Mouse (Mus musculus) c-Kit-positive CD71-negative TER-119-negative erythroid progenitor cells, embryonic 14.5 days (primary cell): ENCODE measurements around the gene Adgrd1.
"Not testable (repeated sequence)": the region's sequence is repeated elsewhere in the genome, so short reads cannot be mapped to it uniquely, and the experiment has no call there.

Source experiments
- DNase-seq: peaks from one replicate; pipeline ENCODE4 v3.0.0-alpha.2; 2013; ENCODE audit warnings: low read depth

The Adgrd1 gene

DNA sequence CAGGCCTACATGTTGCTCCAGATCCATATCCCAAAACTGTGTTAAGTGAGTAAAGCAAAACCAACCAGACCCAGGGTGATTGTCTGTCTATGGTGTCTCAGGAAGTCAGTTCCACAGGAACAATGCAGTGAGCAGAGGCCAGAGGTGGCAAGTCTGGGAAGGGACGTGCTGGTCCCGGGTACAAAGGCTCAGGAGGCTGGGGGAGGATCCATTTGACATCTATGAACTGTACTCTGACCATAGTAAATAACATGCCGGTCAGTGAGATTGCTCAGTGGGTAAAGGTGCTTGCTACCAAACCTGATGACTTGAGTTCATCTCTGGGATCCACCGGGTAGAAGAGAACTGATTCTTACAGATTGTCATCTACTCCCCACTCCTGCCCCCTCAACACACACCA, 3.4 kb upstream of the Adgrd1 start:
- DNase-seq, result no peak

DNA sequence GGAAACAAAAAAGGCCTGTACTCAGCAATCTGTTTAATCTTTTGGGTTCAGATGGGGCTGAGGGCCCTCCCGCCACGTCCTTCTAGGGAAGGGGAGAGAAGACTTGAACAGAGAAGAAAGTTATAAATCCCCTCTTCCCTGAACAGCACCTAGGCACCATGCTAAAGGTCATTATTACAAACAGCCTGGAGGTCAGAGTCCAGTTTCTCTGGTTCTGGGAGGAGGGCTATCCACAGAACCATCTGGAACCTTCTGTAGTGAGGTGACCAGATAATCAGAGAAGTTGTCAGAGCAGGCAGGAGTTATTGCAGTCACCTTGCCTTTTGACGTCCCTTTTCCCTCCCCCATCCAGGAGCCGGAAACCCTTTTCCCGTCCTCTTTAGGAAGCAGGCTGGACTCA, 2.3 kb upstream of the Adgrd1 start:
- no peak for DNase-seq

DNA sequence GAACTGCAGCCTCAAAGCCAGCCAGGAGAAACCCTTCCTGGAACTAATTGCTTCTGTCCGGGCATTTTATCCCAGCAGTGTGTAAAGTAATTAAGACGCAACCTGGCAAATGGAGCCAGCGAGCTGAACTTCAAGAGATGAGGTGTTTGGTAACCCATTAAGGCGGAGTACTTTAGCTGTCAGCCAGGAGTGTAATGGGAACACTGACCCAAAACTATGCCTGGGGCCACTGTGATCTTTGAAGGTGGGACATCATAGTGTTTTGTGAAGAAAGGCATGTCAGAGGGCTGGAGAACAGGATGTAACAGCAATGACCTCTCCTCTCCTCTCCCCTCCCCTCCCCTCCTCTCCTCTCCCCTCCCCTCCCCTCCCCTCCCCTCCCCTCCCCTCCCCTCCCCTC, 7.5 kb downstream of the Adgrd1 start:
- no peak for DNase-seq

DNA sequence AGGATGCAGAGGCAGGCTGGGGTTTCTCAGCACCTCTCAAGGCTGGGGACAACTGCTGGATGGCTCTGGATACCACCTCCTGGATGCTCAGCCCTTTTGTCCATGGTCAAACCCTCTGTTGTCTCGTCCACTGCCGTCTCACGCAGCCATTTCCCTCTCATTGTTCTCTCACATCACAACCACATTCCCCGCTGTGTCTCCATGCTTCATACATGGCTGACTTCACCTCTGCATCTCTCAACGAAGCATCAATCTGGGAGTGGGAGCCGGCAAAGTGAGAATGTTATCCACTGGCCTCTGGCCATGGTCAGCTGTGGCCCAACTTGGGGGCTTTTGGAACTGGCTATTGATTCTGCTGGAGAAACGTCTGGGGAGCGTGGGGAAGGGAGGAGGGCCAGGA, 15.2 kb downstream of the Adgrd1 start:
- DNase-seq, result no peak

DNA sequence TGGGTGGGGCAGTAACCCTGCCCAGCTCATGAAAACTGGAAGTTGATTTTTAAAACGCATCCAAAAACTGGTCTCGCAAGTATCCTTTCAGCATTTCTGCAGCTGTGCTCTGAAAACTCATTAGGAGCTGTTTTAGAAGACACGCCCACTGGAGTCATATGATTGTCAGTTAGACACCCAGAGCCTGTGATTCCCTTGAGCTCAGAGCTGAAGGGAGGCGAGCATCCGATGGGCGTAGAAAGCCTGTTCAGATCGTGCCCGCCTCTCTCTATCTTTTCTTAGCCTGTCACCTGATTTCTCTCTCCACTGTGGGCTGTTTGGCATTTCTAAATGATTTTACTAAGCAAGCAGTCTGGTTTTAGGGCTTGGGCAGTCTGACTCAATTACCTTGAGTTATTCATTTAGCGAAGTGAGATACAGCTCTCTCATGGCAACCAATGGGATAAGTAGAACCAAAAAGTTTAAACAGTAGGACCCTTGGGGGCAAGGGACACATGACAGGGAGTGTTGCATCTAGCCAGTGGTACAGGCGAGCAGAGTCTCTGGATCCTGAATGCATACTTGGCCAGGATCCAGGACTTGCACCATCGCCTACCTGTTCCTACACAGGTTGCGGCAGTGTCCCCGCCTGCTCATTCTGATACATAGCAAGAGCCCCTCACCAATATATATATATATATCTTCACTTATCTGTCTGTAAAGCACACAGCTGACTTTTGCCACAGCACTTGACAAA, 17.4 kb downstream of the Adgrd1 start:
- no peak for DNase-seq

DNA sequence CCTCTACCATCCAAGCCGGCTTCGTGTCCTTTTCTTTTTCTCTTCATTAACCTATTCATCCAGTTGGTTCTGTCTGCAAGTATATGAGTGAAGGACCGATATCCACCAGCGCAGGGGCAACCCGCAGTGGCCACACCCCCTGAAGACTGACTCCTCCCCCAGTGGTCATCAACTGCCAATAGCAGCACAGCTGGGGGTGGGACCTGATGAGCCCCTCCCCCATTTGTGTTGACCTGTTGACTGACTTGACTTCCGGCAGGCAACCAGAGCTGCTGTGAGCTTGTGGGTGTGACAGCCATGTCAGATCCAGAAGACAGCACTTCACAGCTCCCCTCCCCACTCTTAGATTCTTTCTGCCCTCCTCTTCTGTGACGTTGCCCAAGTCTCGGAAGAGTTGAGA, 19.7 kb downstream of the Adgrd1 start:
- no peak for DNase-seq

DNA sequence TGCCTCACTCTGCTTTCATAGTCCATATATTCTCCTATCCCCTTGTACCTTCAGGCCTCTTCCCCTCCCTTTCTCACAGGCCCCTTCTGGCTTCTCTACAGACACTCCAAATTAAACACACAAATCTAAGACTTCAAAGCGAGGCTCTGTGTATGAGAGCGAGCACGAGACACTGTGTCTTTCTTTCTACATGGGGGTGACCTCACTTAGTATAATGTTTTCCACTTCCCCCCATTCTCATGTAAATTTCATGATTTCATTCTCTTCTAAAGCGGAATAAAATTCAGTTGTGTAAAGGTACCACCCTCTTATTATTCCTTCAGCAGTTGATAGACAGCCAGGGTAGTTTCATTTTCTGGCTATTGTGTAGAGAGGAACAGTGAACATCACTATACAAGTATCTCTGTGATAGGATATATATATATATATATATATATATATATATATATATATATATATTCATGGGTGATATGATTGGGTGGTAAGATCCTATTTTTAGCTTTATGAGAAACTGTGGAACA, 21.1 kb downstream of the Adgrd1 start:
- no peak for DNase-seq

DNA sequence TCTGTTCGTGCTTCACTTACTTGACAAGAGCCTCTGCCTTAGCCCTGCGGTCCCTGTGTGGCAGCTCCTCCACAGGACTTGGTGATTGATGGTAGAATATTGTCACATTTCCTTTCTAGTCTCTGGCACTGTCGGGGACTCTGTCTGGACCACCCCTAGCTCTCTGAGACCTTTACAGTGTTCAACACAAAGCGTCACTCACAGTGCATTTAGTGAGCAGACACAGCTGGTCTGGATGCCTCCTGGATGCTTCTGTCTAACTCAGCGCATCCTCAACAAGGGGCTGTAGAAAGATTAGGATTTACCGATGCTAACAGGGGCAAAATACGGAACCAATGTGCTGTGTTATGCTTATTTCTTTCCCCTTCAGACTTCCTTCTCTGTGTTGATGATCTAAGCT, 22.0 kb downstream of the Adgrd1 start:
- DNase-seq, result no peak

DNA sequence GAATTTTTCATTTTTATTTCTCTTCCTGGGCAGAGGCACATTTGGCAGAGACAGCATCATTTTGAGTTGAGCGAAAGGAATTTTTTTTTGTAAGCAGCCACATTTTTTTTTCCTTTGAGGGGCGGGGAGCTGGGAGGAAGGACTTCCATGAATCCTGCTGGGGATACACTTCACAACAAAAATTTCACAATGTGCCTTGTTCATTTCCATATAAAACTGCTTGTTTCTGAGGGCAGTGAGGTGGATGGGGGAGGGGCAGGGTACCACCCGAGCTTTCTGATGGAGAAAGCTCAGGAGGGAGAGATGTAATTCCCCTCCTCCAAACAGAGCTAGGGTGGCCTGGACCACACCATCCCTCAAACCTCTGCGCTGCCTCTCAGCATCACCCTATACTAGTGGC, 22.6 kb downstream of the Adgrd1 start:
- DNase-seq, result no peak

DNA sequence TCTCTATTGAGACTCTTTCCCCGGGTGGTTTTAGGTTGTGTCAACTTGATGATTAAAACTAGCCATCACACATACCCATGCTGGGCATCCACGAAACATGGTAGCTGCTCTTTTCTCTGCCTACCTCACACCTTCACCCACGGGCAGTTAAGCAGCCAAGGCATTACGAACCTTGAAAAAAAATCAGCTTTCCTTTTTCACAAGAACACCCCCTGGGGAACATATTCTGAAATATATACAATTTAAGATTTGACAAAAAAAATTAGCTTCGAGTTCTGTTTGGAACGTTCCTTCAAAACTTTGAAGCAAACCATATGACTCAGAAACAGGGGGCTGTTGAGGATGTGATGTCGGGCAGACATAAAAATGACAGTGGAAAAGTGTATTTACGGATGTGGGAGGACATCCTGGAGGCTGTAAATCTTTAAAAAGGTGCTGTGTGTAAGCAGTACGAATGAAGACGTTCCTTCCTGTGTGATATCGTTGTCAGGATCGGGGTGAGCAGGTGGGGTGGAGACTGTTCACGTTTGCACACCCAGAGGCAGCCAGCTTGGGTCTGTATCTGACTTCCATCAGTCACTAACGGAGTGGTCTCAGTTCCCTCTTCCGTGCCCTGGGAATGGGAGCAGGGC, 25.2 kb downstream of the Adgrd1 start:
- no peak for DNase-seq

DNA sequence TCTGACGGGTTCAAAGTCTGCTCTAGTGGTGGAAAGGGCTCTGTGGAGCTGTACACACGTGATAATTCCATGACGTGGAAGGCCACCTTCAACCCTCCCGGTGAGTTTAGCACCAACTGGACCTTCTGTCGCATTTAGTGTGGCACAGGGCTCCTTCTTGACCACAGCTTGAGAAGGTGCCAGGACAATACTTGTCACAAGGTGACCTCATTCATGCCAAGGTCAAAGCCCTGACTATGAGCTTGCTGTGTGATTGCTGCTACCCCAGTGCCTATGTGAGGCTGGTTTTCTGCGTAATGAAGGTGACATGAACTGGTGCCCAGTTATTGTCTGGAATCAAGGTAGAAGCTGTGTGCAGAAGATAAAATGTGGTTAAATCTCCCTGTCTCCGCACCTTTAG, 25.9 kb downstream of the Adgrd1 start:
- DNase-seq, result no peak

DNA sequence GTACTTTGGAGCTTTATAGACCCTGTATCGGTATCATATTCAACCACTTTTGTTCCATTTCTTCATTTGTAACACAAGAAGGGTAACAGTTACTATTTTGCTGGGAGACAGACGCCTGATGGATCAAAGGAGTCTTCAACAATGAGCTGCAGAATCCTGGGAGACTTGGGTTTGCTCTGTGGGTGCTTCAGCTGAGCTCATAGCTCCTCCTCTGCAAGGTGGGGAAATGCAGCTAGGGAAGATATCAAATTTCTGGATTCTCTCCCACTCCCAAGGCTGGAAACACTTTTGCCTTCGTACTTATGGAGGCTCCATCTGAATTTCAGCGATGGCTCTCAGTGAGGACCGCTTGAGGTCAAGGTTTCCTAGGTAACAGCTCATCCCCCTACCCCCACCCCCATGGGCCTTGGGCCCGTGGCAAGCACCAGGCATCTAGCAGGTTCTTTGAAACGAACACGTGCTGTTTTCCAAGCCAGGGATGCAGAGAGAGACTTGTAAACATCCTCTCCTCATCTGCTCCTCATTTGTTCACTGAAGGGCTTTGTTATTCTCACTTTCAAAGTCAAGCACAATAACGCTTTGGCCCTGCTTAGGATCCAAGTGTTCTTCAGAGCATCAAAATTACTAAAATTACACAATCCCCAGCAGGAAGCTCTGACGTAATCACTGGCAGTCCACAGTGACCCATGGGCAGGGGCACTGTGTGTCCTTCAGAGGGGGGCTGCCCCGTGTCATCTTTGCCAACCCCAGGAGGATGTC, 27.7 kb downstream of the Adgrd1 start:
- no peak for DNase-seq

DNA sequence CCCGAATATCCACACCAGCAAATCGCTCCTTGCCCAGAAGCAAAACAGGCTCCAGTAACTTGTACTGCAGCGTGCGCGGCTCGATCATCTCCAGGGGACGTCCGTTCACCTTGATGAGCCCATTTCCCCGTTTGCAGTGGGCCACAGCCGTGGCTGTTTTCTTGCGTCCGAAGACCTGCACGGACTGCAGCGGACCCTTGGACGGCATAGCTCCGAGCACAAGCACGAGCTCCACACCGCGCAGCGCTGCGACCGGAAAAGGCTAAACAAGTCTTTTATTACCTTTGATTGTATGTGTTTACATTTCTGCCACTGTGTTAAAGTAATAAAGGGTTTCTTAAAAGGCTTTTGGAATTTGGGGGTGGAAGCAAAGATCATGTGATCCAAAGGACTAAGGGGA, 31.8 kb downstream of the Adgrd1 start:
- DNase-seq, result not testable (repeated sequence)

DNA sequence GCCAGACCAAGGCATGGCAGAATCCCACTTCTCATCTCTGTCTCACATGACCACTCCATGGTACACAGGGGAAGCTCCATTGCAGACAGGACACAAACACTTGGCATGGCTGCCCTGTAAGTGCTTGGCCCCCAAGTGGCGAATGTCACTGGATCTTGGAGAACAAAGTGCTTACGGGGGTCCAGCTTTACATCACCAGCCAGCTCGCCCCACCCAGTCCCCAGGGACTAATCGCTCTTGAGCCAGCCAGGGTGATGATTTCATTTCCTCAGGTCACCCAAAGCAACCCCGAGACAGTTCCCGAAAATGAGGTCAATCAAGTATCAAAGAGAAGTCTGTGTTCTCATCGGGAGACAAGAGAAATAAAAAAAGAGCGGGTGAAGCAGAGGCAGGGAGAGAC, 33.8 kb downstream of the Adgrd1 start:
- DNase-seq, result no peak

DNA sequence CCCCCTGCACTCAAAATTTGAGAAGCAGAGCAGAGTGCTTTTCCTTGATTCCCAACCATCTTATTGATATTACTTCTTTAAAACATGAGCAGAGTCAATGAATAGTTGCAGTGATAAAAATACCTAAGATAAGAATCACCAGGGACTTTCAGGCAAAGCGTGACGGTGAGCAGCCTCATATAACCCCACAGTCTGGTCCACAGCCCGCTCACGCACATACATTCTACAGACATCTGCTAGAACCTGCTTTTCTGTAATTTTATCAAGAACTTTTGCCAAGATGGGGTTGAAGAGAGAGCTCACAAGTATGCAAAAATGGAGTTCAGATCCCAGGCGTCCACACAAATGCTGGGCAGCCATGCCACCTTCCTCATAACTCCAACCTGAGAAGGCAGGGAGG, 40.9 kb downstream of the Adgrd1 start:
- DNase-seq, result no peak

DNA sequence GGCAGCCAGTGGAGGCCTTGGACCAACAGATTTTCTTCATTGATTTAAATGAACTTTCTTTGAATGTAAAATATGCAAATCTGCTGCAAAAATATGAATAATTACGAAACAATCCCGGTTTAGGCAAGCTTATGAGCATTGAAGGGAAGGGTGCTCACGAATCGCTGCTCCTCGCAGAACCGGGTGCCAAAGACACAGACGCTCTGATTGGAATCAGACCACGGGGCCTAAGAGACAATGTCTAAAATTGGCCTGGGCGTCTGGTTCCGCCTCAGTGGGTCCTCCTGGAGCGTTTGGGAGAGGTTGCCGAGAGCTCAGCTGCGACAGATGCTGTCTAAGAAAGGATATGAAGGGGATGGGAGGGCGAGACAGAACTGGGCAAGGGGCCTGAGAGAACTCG, 42.0 kb downstream of the Adgrd1 start:
- DNase-seq, result no peak

DNA sequence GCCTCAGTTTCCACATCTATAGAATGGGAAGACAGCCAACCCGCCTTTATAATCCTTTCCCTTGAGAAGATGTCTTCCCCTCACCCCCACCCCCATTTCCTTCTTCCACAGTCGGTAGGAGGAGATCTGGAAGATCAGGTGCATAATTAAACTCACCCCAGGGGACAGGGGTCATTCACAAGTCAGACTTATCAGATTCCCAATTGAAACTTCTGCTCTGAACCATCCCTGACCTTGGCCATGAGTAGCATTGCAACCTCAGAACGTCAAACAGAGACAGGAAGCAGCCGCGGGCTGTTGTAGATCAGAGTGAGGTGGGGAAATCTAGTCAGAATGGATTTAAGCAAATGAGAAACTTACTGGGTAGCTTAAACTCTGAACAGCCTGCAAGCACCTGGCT, 46.3 kb downstream of the Adgrd1 start:
- DNase-seq, result no peak

DNA sequence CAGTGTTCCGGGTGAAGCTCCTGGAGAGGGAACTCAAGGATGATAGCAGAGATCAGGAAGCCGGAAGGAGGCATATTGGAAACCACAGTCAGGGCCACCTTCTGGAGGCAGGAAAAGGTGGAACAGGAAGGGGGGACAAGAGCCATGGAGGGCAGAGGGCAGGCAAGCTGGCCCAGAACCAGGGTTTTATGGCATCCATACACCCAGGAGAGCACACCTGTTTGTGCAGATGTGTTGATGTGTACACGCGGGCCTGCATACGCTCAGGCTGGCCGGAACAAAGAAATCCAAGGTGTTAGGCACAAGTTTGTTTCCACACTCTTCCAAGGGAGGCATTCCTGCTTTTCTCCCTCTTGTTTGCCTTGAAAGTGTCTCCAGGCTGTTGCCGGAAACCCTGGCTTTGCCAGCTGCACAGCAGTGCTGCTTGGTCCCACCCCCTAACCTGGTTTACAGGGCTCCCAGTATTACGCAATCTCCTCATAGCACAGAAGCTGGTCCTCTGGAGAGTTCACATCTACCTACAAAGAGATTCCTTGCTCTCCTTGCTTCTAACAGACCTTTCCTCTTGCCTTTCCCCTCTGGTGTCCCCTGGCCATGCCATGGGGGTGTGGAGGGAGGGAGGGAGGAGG, 48.9 kb downstream of the Adgrd1 start:
- no peak for DNase-seq

DNA sequence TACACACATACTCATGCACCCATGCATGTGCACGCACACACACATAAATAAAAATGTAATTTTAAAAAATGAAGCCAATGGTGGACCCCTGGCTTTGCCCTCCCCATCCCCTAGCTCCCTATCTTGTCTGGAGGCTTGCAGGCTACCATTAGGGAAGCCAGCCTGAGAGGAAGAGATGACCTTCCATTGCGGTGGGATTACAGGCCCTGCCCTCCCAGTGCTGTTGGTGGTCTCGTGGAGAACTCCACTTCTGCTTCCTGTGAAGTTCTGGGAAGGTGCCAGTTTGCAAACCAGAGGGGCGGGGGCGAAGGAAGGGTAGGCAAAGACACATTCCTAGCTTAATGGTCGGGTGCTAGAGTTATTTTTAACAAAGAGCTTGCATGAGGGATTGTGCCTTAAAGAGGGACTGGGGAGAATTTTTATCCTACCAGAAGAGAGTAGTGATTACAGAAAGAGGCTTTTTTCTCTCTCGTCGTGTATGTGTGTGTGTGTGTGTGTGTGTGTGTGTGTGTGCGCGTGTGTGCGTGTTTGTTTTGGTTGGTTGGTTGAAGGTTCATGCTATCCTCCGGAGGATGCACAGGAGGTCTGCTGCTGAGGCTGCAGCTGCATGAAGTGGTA, 50.5 kb downstream of the Adgrd1 start:
- DNase-seq, result no peak

DNA sequence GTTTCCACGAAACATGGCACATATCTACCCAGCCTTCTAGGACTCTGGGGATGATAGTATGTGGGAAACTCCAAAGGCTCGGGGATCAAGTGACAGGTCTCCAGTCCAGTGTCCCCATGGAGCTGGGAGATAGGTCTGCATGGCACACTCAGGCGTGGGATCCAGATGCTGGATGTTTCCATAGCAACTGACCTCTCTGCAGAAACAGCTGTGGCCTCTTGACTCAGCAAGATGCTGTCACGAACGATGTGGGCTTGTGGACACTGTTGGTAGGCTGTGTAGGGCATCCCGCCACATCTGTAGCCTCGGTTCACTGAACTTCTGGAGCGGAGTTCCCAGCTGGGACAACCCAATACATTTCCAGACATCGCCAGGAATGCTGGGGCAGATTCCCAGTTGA, 51.9 kb downstream of the Adgrd1 start:
- DNase-seq, result no peak

DNA sequence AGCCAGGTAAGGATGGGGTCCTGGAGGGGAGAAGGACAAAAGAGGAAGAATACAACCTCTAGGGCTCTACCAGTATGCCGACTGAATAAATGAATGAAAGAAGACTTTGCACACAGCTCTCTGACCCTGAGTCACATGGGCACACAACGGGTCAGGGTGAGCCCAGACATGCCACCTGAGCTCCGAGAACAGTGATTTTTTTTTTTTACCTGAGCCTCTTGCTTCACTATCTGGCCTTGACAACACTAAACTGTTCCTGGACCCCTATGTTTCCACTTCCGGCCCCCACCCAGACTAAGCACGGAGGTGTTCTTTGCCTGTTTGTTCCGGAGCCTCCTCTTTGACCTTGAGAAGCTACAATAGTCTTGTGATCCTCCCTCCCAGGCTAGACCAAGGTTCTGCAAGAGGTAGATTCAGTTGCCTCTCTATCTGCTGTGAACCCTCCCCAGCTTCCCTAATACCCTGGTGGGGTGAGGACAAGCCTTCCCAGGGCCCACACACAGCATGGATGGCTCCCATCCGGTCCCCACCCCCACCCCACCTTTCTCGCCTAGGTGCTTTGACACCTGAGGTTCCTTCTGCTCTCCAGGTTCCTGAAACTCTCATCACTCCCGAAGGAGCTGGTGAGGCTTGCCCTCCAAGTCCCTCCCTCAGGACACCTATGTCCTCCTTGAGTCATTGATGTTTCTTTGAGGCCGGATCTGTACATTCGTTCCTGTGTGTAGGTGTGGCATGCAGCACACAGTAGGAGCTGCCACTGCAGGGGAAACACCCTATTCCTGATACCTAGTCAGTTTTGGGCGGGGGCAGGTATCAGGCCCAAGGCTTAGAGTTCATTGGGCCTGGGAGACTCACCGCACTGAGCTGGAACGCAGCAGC, 58.7 kb downstream of the Adgrd1 start:
- DNase-seq, result no peak
